Mouse (Mus musculus) hindbrain, embryonic 12.5 days (tissue): ENCODE data around the gene Nit1. TPM values are rescaled to one million over a fixed set of nuclear protein-coding genes. Genes with fewer than 3 reads are reported as not detected.

Experiments
- polyA plus RNA-seq: library from polyadenylated mRNA; unstranded; fragments of >200 nt; fragmentation: Nextera tagmentation; extraction: Ambion mirVana; gene quantifications from 2 replicates; pipeline ENCODE4 v1.2.1, GENCODE M21; 2016

Gene Nit1
- polyA plus RNA-seq, 1 experiment from 2014 or later = 47.4 TPM

Other genes with a start within 250 kb of the Nit1 start
- 9.8 and 14.1 TPM in 2 replicates for gene Cfap126, start 231.7 kb downstream of the Nit1 start, polyA plus RNA-seq
- gene Sdhc, start 195.0 kb downstream of the Nit1 start, polyA plus RNA-seq = 214 and 218 TPM in 2 replicates
- 2.4 and 4.2 TPM in 2 replicates for gene Mpz, start 194.9 kb downstream of the Nit1 start, polyA plus RNA-seq
- gene Pcp4l1, start 149.4 kb downstream of the Nit1 start, polyA plus RNA-seq = 22.8 and 28.7 TPM in 2 replicates
- 0.15 and 0.39 TPM in 2 replicates for gene Nr1i3, start 131.7 kb downstream of the Nit1 start, polyA plus RNA-seq
- 28.1 and 31.9 TPM in 2 replicates for gene Tomm40l, start 123.1 kb downstream of the Nit1 start, polyA plus RNA-seq
- gene Apoa2, start 120.6 kb downstream of the Nit1 start, polyA plus RNA-seq = 2.7 and 4.2 TPM in 2 replicates
- gene Fcer1g, start 111.3 kb downstream of the Nit1 start, polyA plus RNA-seq = 22.1 and 24.1 TPM in 2 replicates
- 8.5 and 10.6 TPM in 2 replicates for gene Adamts4, start 95.2 kb downstream of the Nit1 start, polyA plus RNA-seq
- 209 and 227 TPM in 2 replicates for gene Ndufs2, start 94.3 kb downstream of the Nit1 start, polyA plus RNA-seq
- 83.6 and 85.6 TPM in 2 replicates for gene B4galt3, start 75.3 kb downstream of the Nit1 start, polyA plus RNA-seq
- 60.5 and 60.9 TPM in 2 replicates for gene Ppox, start 64.5 kb downstream of the Nit1 start, polyA plus RNA-seq
- 114 and 117 TPM in 2 replicates for gene Usp21, start 57.7 kb downstream of the Nit1 start, polyA plus RNA-seq
- gene Ufc1, start 50.6 kb downstream of the Nit1 start, polyA plus RNA-seq = 106 and 108 TPM in 2 replicates
- 54.6 and 58.9 TPM in 2 replicates for gene Dedd, start 16.5 kb downstream of the Nit1 start, polyA plus RNA-seq
- gene Pfdn2, start within 50 bp of the Nit1 start, polyA plus RNA-seq = 134 and 149 TPM in 2 replicates
- 2.0 and 3.6 TPM in 2 replicates for gene Klhdc9, start 15.2 kb upstream of the Nit1 start, polyA plus RNA-seq
- gene Nectin4, start 24.5 kb upstream of the Nit1 start, polyA plus RNA-seq = 1.6 and 1.7 TPM in 2 replicates
- 0.83 and 0.98 TPM in 2 replicates for gene Arhgap30, start 43.3 kb upstream of the Nit1 start, polyA plus RNA-seq
- gene Usf1, start 65.7 kb upstream of the Nit1 start, polyA plus RNA-seq = 175 and 182 TPM in 2 replicates
- 8.1 and 9.4 TPM in 2 replicates for gene Tstd1, start 73.2 kb upstream of the Nit1 start, polyA plus RNA-seq
- 14.5 and 18.6 TPM in 2 replicates for gene F11r, start 91.9 kb upstream of the Nit1 start, polyA plus RNA-seq
- gene Alyref2, start 157.8 kb upstream of the Nit1 start, polyA plus RNA-seq = 21.0 and 26.1 TPM in 2 replicates
- not detected in 2 replicates for gene Itln1, start 189.6 kb upstream of the Nit1 start, polyA plus RNA-seq
- gene Cd244a, start 213.5 kb upstream of the Nit1 start, polyA plus RNA-seq = 0.08 TPM in 1 of 2 replicates, not detected in the other